Mouse (Mus musculus): ENCODE measurements around the gene Srpk3. TPM values are rescaled to one million over a fixed set of nuclear protein-coding genes. Genes with fewer than 3 reads are reported as not detected.

Gene Srpk3
- polyA plus RNA-seq, 1 experiment: 109 TPM

DNA sequence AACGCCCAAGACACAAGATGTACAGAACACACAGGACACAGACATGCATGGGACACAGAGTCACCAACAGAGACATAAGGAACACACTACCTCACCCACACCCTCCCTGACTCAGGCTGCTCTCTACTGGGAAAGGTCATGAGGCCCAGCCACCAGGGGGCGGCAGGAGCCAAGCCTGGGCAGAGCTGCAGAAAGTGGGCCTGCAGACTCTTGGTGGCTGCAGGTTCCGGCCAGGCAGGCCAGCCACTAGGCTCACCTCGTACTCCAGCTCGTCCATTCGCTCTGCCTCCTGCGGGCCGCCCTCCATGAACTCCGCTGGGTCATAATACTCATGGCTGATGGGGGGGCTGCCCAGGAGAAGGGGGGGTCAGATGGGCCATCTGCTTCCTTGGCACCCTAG lies 24.3 kb downstream of the Srpk3 start:
- TF ChIP-seq POLR2A (IDR thresholded peaks at IDR 0.05; ENCODE audit: low read depth, low read length) (no peak), CTCF (IDR thresholded peaks at IDR 0.05; ENCODE audit: extremely low read depth, insufficient read depth, insufficient read length, insufficient replicate concordance) (peak; percentile 82; the same call in 1 of the 2 replicates)
- 27% methylated on average over 9 of the region's 9 CpGs for WGBS
- Histone ChIP-seq H3K4me1 (ENCODE audit: control insufficient read depth, insufficient read depth, insufficient read length) (no peaks in the 10 kb centered on the region), H3K27me3 (ENCODE audit: control insufficient read depth, insufficient read depth, low read length) (no peaks in the 10 kb centered on the region), H3K27ac (ENCODE audit: insufficient read depth, low read length) (no peak overlapping the region), H3K36me3 (ENCODE audit: control insufficient read depth, insufficient read depth, low read length) (no peaks in the 10 kb centered on the region), H3K4me3 (ENCODE audit: extremely low read depth, insufficient read depth, insufficient read length) (no peak overlapping the region)
- DNase-seq (ENCODE audit: low read depth in 1 of 2, low spot score in 2 of 2): peak; percentile 19 to 68

DNA sequence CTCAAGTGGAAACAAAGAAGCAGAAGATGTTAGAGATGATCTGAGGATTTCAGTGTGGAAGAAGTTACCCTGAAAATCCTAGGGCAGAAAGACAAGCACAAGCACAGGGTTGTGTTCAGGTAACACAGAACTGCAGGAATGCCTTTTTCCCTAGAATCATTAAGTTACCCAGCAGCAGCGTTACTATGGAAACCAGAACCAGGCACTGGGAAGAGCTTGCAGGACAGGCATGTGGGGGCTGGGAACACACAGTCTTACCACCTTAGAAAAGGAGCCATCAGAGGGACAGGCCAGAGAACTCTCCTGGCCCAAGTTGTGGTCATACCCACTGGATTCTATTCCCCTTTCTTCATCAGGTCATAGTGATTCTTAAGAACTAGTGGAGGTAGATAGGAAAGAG lies 31.6 kb downstream of the Srpk3 start:
- no peak for TF ChIP-seq POLR2A (IDR thresholded peaks at IDR 0.05; ENCODE audit: low read depth, low read length)
- no peak for DNase-seq (ENCODE audit: low read depth in 1 of 2, low spot score in 2 of 2)
- Histone ChIP-seq H3K27ac (ENCODE audit: insufficient read depth, low read length) (no peak overlapping the region), H3K36me3 (ENCODE audit: control insufficient read depth, insufficient read depth, low read length) (no peaks in the 10 kb centered on the region), H3K4me3 (ENCODE audit: extremely low read depth, insufficient read depth, insufficient read length) (no peak overlapping the region), H3K27me3 (ENCODE audit: control insufficient read depth, insufficient read depth, low read length) (no peaks in the 10 kb centered on the region), H3K4me1 (ENCODE audit: control insufficient read depth, insufficient read depth, insufficient read length) (no peaks in the 10 kb centered on the region)
- 81% methylated on average over 1 of the region's 1 CpGs for WGBS

DNA sequence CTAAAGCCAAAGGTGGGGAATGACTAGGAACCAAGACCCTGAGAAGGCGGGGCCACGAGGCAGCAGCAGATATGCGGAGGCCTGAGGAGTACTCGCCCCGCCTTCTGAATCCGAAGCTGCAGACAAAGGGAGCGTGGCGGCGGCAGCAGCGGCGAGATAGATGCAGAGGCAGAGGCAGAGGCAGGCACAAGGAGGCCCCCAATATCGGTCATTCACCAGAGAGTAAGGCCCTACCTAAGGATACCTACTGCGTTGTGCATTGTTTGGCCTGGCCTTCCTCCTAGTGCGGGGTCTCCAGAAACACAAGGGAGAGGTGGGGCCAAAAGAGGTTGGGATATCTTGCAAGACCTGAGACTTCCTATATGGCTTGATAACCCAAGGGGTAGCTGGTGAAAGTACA lies 40.9 kb downstream of the Srpk3 start:
- WGBS: 50% methylated on average over 14 of the region's 14 CpGs
- H3K4me1 ChIP-seq (ENCODE audit: control insufficient read depth, insufficient read depth, insufficient read length): no peaks in the 10 kb centered on the region; the same call in 1 of the 2 replicates
- H3K36me3 ChIP-seq (ENCODE audit: control insufficient read depth, insufficient read depth, low read length): no peaks in the 10 kb centered on the region
- no peak for TF ChIP-seq POLR2A (IDR thresholded peaks at IDR 0.05; ENCODE audit: low read depth, low read length)
- H3K27me3 ChIP-seq (ENCODE audit: control insufficient read depth, insufficient read depth, low read length): no peaks in the 10 kb centered on the region
- DNase-seq (ENCODE audit: low read depth in 1 of 2, low spot score in 2 of 2): no peak
- no peak overlapping the region for H3K4me3 ChIP-seq (ENCODE audit: extremely low read depth, insufficient read depth, insufficient read length)
- H3K27ac ChIP-seq (ENCODE audit: insufficient read depth, low read length): no peak overlapping the region

DNA sequence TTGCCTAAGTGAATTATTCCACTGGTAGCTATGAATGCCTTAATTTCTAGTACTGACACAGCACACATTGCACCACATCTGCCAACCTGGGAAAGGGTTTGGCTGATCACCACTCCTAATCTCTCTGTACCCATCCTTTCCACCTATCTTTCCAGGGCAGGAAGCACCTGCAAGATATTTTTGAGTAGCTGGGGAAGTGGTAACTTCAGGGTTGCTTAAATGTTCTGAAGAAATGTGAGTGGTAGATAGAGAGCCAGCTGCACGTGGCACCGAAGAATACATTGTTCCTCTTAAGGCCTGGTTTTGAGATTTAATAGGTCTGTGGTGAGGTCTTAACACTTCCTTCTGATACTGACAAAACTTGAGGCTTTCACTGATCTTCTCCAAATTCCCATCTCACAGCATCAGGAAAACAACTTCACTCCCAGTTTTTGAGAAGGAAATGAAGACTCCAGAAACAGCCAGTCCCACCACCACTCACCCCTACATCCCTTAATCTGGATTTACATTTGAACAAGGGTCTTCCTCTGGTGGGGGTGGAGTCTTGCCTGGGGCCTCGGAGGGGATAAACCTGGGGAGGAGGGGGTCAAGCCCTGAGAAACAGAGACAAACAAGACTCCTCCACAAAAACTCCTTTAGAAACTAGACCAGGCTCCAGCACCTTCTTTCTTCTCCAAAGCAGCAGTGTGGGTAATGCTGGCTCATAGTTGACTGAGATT lies 42.5 kb downstream of the Srpk3 start:
- no peak overlapping the region for H3K4me3 ChIP-seq (ENCODE audit: extremely low read depth, insufficient read depth, insufficient read length)
- H3K27me3 ChIP-seq (ENCODE audit: control insufficient read depth, insufficient read depth, low read length): no peaks in the 10 kb centered on the region
- no peaks in the 10 kb centered on the region; the same call in 1 of the 2 replicates for H3K4me1 ChIP-seq (ENCODE audit: control insufficient read depth, insufficient read depth, insufficient read length)
- H3K27ac ChIP-seq (ENCODE audit: insufficient read depth, low read length): no peak overlapping the region
- 26% methylated on average over 3 of the region's 3 CpGs for WGBS
- no peak for TF ChIP-seq POLR2A (IDR thresholded peaks at IDR 0.05; ENCODE audit: low read depth, low read length)
- no peak for TF ChIP-seq CTCF (IDR thresholded peaks at IDR 0.05; ENCODE audit: extremely low read depth, insufficient read depth, insufficient read length, insufficient replicate concordance)
- DNase-seq (ENCODE audit: low read depth in 1 of 2, low spot score in 2 of 2): no peak
- no peaks in the 10 kb centered on the region for H3K36me3 ChIP-seq (ENCODE audit: control insufficient read depth, insufficient read depth, low read length)

DNA sequence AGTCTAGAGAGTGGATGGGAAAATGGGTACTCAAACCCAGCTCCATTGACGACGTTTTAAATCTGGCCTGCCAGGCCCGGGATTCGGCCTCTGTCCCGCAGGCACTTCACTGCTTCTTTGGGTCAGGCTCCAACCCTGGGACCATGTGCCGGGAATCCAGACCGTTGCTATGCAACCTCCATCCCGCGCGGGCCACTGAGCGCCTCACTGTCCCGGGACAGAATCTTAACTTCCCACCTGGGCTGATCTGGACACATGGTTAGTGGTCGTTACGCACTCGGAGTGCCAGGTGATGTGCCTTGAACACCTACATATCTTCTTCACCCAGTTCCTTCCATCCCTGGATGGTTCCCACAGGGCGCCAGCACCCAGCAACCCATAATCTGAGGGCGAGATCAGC lies 49.5 kb downstream of the Srpk3 start:
- H3K4me3 ChIP-seq (ENCODE audit: extremely low read depth, insufficient read depth, insufficient read length): no peak overlapping the region

DNA sequence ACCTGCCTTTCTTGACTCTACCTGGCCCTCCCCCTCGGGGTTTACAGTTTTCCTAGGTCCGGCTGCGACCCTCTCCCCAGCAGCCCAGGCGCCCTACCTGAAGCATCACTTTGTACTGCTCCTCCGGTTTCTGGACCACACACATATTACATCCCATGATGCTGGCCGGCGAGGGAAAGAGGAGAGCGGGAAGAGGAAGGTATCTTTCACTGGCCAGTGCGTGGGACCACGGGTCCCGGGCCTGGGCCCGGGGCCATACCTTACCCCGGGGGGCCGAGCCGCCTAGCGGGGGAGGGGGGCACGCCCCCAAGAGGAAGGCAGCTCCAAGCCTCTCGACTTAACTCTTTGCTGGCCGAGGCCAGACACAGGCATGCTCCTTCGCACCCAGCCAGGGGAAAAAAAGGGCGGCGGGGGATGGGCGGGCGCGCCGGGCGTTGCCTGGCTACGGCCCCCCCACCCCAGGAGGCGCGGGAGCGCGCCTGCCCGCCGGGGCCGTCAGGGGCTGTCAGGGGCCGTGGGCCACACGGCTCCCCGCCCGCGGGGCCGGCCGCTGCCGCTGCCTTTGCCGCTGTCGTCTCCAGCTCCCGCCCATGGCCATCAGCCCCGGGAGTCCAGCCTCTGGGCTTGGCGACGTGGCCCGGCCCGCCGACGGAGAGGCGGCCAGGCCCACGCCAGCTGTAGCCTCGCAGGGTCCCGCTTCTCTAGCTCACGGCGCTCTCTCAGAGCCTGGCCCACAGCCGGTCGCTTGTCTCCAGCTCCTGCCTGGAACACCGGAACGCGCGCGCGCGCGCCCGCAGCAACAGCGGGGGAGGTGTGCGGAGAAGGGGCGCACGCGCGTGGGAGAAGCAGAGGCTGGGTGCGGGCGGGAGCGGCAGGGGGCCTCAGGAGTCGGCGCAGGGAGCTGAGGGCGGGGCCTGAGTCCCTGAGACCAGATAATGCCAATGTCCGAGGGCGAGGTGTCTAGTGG lies 50.3 kb downstream of the Srpk3 start, which contains the start of gene Pdzd4:
Gene Pdzd4 (minus strand): TSS at position 785 of the 967 bp plus-strand sequence.
- Histone ChIP-seq H3K4me1 (ENCODE audit: control insufficient read depth, insufficient read depth, insufficient read length) (peaks cover 2% of the 10 kb centered on the region; the same call in 1 of the 2 replicates), H3K36me3 (ENCODE audit: control insufficient read depth, insufficient read depth, low read length) (no peaks in the 10 kb centered on the region), H3K4me3 (ENCODE audit: extremely low read depth, insufficient read depth, insufficient read length) (peak within 1 kb of the TSS; percentile 58; the same call in 1 of the 2 replicates), H3K27me3 (ENCODE audit: control insufficient read depth, insufficient read depth, low read length) (peaks cover 2% of the 10 kb centered on the region; the same call in 1 of the 2 replicates), H3K27ac (ENCODE audit: insufficient read depth, low read length) (no peak within 1 kb of the TSS)
- DNase-seq (ENCODE audit: low read depth in 1 of 2, low spot score in 2 of 2): peak in 1 of 2 experiments; percentile 12
- TF ChIP-seq POLR2A (IDR thresholded peaks at IDR 0.05; ENCODE audit: low read depth, low read length) (no peak), CTCF (IDR thresholded peaks at IDR 0.05; ENCODE audit: extremely low read depth, insufficient read depth, insufficient read length, insufficient replicate concordance) (no peak)
- 23% methylated on average over 74 of the region's 84 CpGs for WGBS

More for the DNA sequence above, 49.5 kb downstream of the Srpk3 start:
- 57% methylated on average over 17 of the region's 17 CpGs for WGBS
- Histone ChIP-seq H3K4me1 (ENCODE audit: control insufficient read depth, insufficient read depth, insufficient read length) (peaks cover 2% of the 10 kb centered on the region; the same call in 1 of the 2 replicates), H3K27ac (ENCODE audit: insufficient read depth, low read length) (no peak overlapping the region), H3K36me3 (ENCODE audit: control insufficient read depth, insufficient read depth, low read length) (no peaks in the 10 kb centered on the region), H3K27me3 (ENCODE audit: control insufficient read depth, insufficient read depth, low read length) (peaks cover 2% of the 10 kb centered on the region; the same call in 1 of the 2 replicates)
- DNase-seq (ENCODE audit: low read depth in 1 of 2, low spot score in 2 of 2): no peak
- TF ChIP-seq CTCF (IDR thresholded peaks at IDR 0.05; ENCODE audit: extremely low read depth, insufficient read depth, insufficient read length, insufficient replicate concordance): no peak
- TF ChIP-seq POLR2A (IDR thresholded peaks at IDR 0.05; ENCODE audit: low read depth, low read length): no peak

Other genes starting within 250 kb of the Srpk3 start
- gene Dusp9, start 135.0 kb upstream of the Srpk3 start, polyA plus RNA-seq (2012; rRNA removed): 0.87 and 1.4 TPM in 2 replicates
- gene Pnck, start 114.3 kb upstream of the Srpk3 start, polyA plus RNA-seq (2012; rRNA removed): 2.8 and 3.2 TPM in 2 replicates
- gene Slc6a8, start 101.3 kb upstream of the Srpk3 start, polyA plus RNA-seq (2012; rRNA removed): 4.5 and 5.5 TPM in 2 replicates
- 18.7 and 23.9 TPM in 2 replicates for gene Bcap31, start 58.2 kb upstream of the Srpk3 start, polyA plus RNA-seq (2012; rRNA removed)
- 45.8 and 51.7 TPM in 2 replicates for gene Abcd1, start 57.8 kb upstream of the Srpk3 start, polyA plus RNA-seq (2012; rRNA removed)
- gene Plxnb3, start 17.3 kb upstream of the Srpk3 start, polyA plus RNA-seq (2012; rRNA removed): 0.62 and 1.2 TPM in 2 replicates
- 170 TPM in 2 replicates for gene Idh3g, start 12.5 kb downstream of the Srpk3 start, polyA plus RNA-seq (2012; rRNA removed)
- 138 and 141 TPM in 2 replicates for gene Ssr4, start 12.6 kb downstream of the Srpk3 start, polyA plus RNA-seq (2012; rRNA removed)
- 2.4 TPM in 2 replicates for gene Pdzd4, start 50.6 kb downstream of the Srpk3 start, polyA plus RNA-seq (2012; rRNA removed)
- 0.05 and 0.07 TPM in 2 replicates for gene Avpr2, start 117.7 kb downstream of the Srpk3 start, polyA plus RNA-seq (2012; rRNA removed)
- 4.4 and 5.5 TPM in 2 replicates for gene L1cam, start 121.7 kb downstream of the Srpk3 start, polyA plus RNA-seq (2012; rRNA removed)
- 289 and 344 TPM in 2 replicates for gene Arhgap4, start 147.5 kb downstream of the Srpk3 start, polyA plus RNA-seq (2012; rRNA removed)
- gene Naa10, start 147.5 kb downstream of the Srpk3 start, polyA plus RNA-seq (2012; rRNA removed): 36.8 and 42.8 TPM in 2 replicates
- gene Renbp, start 156.4 kb downstream of the Srpk3 start, polyA plus RNA-seq (2012; rRNA removed): 13.3 and 17.9 TPM in 2 replicates
- gene Hcfc1, start 192.0 kb downstream of the Srpk3 start, polyA plus RNA-seq (2012; rRNA removed): 71.1 and 88.1 TPM in 2 replicates
- 159 and 239 TPM in 2 replicates for gene Irak1, start 249.5 kb downstream of the Srpk3 start, polyA plus RNA-seq (2012; rRNA removed)